In genomic region chr13:45620281-45620680, GRCm38 (mm10) we compare ENCODE assay signal across 20 mouse cellular contexts.
DNase-seq lines count a peak whose midpoint lies in the region; ATAC-seq and TF ChIP-seq lines count a peak whose summit lies in the region.
"Had no signal": no experiment of that assay in that cellular context is flagged by ENCODE, and none has a peak within 500 bp of the region (broad histone marks: within the 10 kb centered on the region; RNA-seq: fewer than 3 reads in every experiment).

No protein-coding gene starts in this region.

- H3K9me3 ChIP-seq in heart, embryonic 10.5 days, result no peaks in the 10 kb centered on the region
- H3K9me3 ChIP-seq in midbrain, embryonic 14.5 days (ENCODE audit: control insufficient read depth, low read length), result no peaks in the 10 kb centered on the region
- H3K9me3 ChIP-seq in midbrain, embryonic 15.5 days, result no peaks in the 10 kb centered on the region
- 0 out of 2 replicates have a peak, but pooled peaks cover 3% of the 10 kb centered on the region for H3K9me3 ChIP-seq in forebrain, embryonic 14.5 days (replicated peaks; ENCODE audit: control insufficient read depth, low read length)
- no peaks in the 10 kb centered on the region for H3K9me3 ChIP-seq in forebrain, postnatal 0 days (ENCODE audit: low read length)
- H3K9me3 ChIP-seq: embryonic facial prominence, embryonic 12.5 days; heart, embryonic 12.5 days; hindbrain, embryonic 10.5 days; intestine, embryonic 15.5 days had no signal

- no peak overlapping the region for H3K9ac ChIP-seq in midbrain, embryonic 14.5 days (replicated peaks; ENCODE audit: low read length)
- H3K9ac ChIP-seq in midbrain, embryonic 15.5 days, result no peak overlapping the region
- no peak overlapping the region for H3K9ac ChIP-seq in forebrain, embryonic 14.5 days (ENCODE audit: low read length)
- no peak overlapping the region for H3K9ac ChIP-seq in forebrain, postnatal 0 days
- H3K9ac ChIP-seq: embryonic facial prominence, embryonic 12.5 days; heart, embryonic 12.5 days; intestine, embryonic 15.5 days had no signal

- no peak overlapping the region for H3K4me3 ChIP-seq in heart, embryonic 10.5 days
- H3K4me3 ChIP-seq in midbrain, embryonic 14.5 days (replicated peaks; ENCODE audit: low read depth, low read length), result no peak overlapping the region
- no peak overlapping the region for H3K4me3 ChIP-seq in midbrain, embryonic 15.5 days
- no peak overlapping the region for H3K4me3 ChIP-seq in forebrain, embryonic 14.5 days (ENCODE audit: low read depth, low read length)
- no peak overlapping the region for H3K4me3 ChIP-seq in forebrain, postnatal 0 days (ENCODE audit: low read depth, low read length)
- H3K4me3 ChIP-seq: embryonic facial prominence, embryonic 12.5 days; heart, adult 2 months; heart, embryonic 12.5 days; hindbrain, embryonic 10.5 days; intestine, embryonic 15.5 days had no signal

- no peak for ATAC-seq in midbrain, embryonic 14.5 days (ENCODE audit: low FRiP score, low TSS enrichment)
- ATAC-seq in midbrain, embryonic 15.5 days (replicated peaks), result no peak
- 0 out of 2 replicates have a peak, but pooled peaks have one; percentile 37 for ATAC-seq in forebrain, embryonic 14.5 days
- ATAC-seq in forebrain, postnatal 0 days, result peak; percentile 73
- ATAC-seq: activated CD4-positive, CD25-positive, alpha-beta regulatory T cell, adult 4 months; intestine, embryonic 15.5 days; Patski had no signal

- H3K27me3 ChIP-seq in heart, embryonic 10.5 days (ENCODE audit: insufficient read depth, poor library complexity, severe bottlenecking), result no peaks in the 10 kb centered on the region
- no peaks in the 10 kb centered on the region for H3K27me3 ChIP-seq in midbrain, embryonic 14.5 days (ENCODE audit: control insufficient read depth, insufficient read depth, low read length)
- no peaks in the 10 kb centered on the region for H3K27me3 ChIP-seq in midbrain, embryonic 15.5 days (replicated peaks)
- no peaks in the 10 kb centered on the region for H3K27me3 ChIP-seq in forebrain, embryonic 14.5 days (replicated peaks; ENCODE audit: control insufficient read depth, insufficient read depth, low read length)
- no peaks in the 10 kb centered on the region for H3K27me3 ChIP-seq in forebrain, postnatal 0 days (ENCODE audit: insufficient read depth, low read length)
- H3K27me3 ChIP-seq: CH12.LX; embryonic facial prominence, embryonic 12.5 days; heart, embryonic 12.5 days; intestine, embryonic 15.5 days; Patski had no signal

- no peak for TF ChIP-seq CTCF in forebrain, postnatal 0 days (IDR thresholded peaks at IDR 0.05; ENCODE audit: low read depth)

- H3K4me1 ChIP-seq in heart, embryonic 10.5 days, result peaks cover 39% of the 10 kb centered on the region
- H3K4me1 ChIP-seq in midbrain, embryonic 14.5 days (ENCODE audit: control insufficient read depth, insufficient read depth, low read length), result no peaks in the 10 kb centered on the region
- peaks cover 5% of the 10 kb centered on the region for H3K4me1 ChIP-seq in midbrain, embryonic 15.5 days
- peaks cover 6% of the 10 kb centered on the region; the same call in 1 of the 2 replicates for H3K4me1 ChIP-seq in forebrain, embryonic 14.5 days (ENCODE audit: control insufficient read depth, insufficient read depth, low read length)
- H3K4me1 ChIP-seq in forebrain, postnatal 0 days (ENCODE audit: insufficient read depth), result no peaks in the 10 kb centered on the region
- H3K4me1 ChIP-seq: embryonic facial prominence, embryonic 12.5 days; intestine, embryonic 15.5 days had no signal

- H3K4me2 ChIP-seq in midbrain, embryonic 14.5 days (ENCODE audit: low read length), result no peak overlapping the region
- no peak overlapping the region for H3K4me2 ChIP-seq in midbrain, embryonic 15.5 days
- no peak overlapping the region for H3K4me2 ChIP-seq in forebrain, embryonic 14.5 days (ENCODE audit: low read length)
- H3K4me2 ChIP-seq in forebrain, postnatal 0 days (ENCODE audit: low read depth), result no peak overlapping the region
- H3K4me2 ChIP-seq: embryonic facial prominence, embryonic 12.5 days; heart, embryonic 12.5 days; intestine, embryonic 15.5 days had no signal

- H3K27ac ChIP-seq in heart, embryonic 10.5 days, result peak overlapping the region; percentile 18; the same call in 1 of the 2 replicates
- H3K27ac ChIP-seq in midbrain, embryonic 14.5 days (replicated peaks; ENCODE audit: low read depth, low read length), result no peak overlapping the region
- H3K27ac ChIP-seq in midbrain, embryonic 15.5 days, result no peak overlapping the region
- peak overlapping the region; percentile 35; the same call in 1 of the 2 replicates for H3K27ac ChIP-seq in forebrain, embryonic 14.5 days (ENCODE audit: low read depth, low read length)
- H3K27ac ChIP-seq in forebrain, postnatal 0 days (ENCODE audit: low read depth, low read length), result peak overlapping the region; percentile 59
- H3K27ac ChIP-seq: embryonic facial prominence, embryonic 12.5 days; heart, adult 2 months; hindbrain, embryonic 10.5 days; intestine, embryonic 15.5 days had no signal

- H3K36me3 ChIP-seq in heart, embryonic 10.5 days, result no peaks in the 10 kb centered on the region
- no peaks in the 10 kb centered on the region for H3K36me3 ChIP-seq in midbrain, embryonic 14.5 days (ENCODE audit: control insufficient read depth, insufficient read depth, low read length)
- H3K36me3 ChIP-seq in midbrain, embryonic 15.5 days (replicated peaks), result no peaks in the 10 kb centered on the region
- no peaks in the 10 kb centered on the region for H3K36me3 ChIP-seq in forebrain, embryonic 14.5 days (ENCODE audit: control insufficient read depth, insufficient read depth, low read length)
- no peaks in the 10 kb centered on the region for H3K36me3 ChIP-seq in forebrain, postnatal 0 days (ENCODE audit: insufficient read depth)
- H3K36me3 ChIP-seq: embryonic facial prominence, embryonic 12.5 days; heart, embryonic 12.5 days; hindbrain, embryonic 10.5 days; intestine, embryonic 15.5 days had no signal

- no peak for DNase-seq in heart, embryonic 10.5 days (ENCODE audit: low spot score)
- no peak for DNase-seq in heart, adult 11 months
- DNase-seq in midbrain, embryonic 14.5 days, result peak; percentile 30
- peak; percentile 62 for DNase-seq in forebrain, embryonic 14.5 days (ENCODE audit: low spot score)
- DNase-seq in forebrain, postnatal 0 days, result peak; percentile 56
- no peak for DNase-seq in embryo, embryonic 10 days (ENCODE audit: low spot score)
- DNase-seq: adrenal gland, postnatal 14 days; cerebellum, adult 18-20 months; cerebellum, postnatal 14 days; gastrocnemius, postnatal 36 days; heart, adult 2 months; kidney, adult 18-20 months had no signal

- WGBS in heart, embryonic 10.5 days, result 51% methylated on average over 7 of the region's 7 CpGs
- WGBS in midbrain, embryonic 14.5 days, result 56% methylated on average over 7 of the region's 7 CpGs
- WGBS in midbrain, embryonic 15.5 days, result 44% methylated on average over 7 of the region's 7 CpGs
- 42% methylated on average over 7 of the region's 7 CpGs for WGBS in forebrain, embryonic 14.5 days
- 36% methylated on average over 7 of the region's 7 CpGs for WGBS in forebrain, postnatal 0 days

Comparison
In these comparisons a context has a peak if more than half of its experiments do, and no peak if none do; other contexts are left out.
1. DNase-seq: peak in midbrain, embryonic 14.5 days (single experiment), forebrain, embryonic 14.5 days (single experiment) and forebrain, postnatal 0 days (single experiment); none in heart, embryonic 10.5 days (single experiment), heart, adult 11 months (single experiment) and embryo, embryonic 10 days (single experiment).
2. H3K27ac ChIP-seq: peak in heart, embryonic 10.5 days (single experiment), forebrain, embryonic 14.5 days (single experiment) and forebrain, postnatal 0 days (single experiment); none in midbrain, embryonic 14.5 days (single experiment) and midbrain, embryonic 15.5 days (single experiment).
3. ATAC-seq: peak in forebrain, embryonic 14.5 days (single experiment) and forebrain, postnatal 0 days (single experiment); none in midbrain, embryonic 14.5 days (single experiment) and midbrain, embryonic 15.5 days (single experiment).